Mouse (Mus musculus): ENCODE data around the gene Dnajc3. TPM values are rescaled to one million over a fixed set of nuclear protein-coding genes. Genes with fewer than 3 reads are reported as not detected.
A peak's percentile ranks its signal among the peaks of the same experiment; 100 is the strongest.
"Not testable (repeated sequence)": the region's sequence is repeated elsewhere in the genome, so short reads cannot be mapped to it uniquely, and the experiment has no call there.

Gene Dnajc3
- polyA plus RNA-seq, 1 experiment from 2014 or later, result 60.4 TPM

- ATAC-seq (ENCODE audit: borderline replicate concordance, extremely low read depth, low FRiP score, low TSS enrichment), result no peak
- no peaks in the 10 kb centered on the region for H3K4me1 ChIP-seq
- no peak overlapping the region for H3K4me3 ChIP-seq
- H3K9me3 ChIP-seq, result no peaks in the 10 kb centered on the region
- H3K27me3 ChIP-seq, result no peaks in the 10 kb centered on the region
- H3K36me3 ChIP-seq, result peaks cover 56% of the 10 kb centered on the region
- no peak overlapping the region for H3K27ac ChIP-seq
- no peak overlapping the region for H3K9ac ChIP-seq
- no peak overlapping the region for H3K4me2 ChIP-seq
- 84% methylated on average over 7 of the region's 7 CpGs for WGBS
These were observed 29.9 kb downstream of the Dnajc3 start for GRCm38 (mm10) chr14:118967646-118968045.

GRCm38 (mm10) chr14:118972268-118972667 lies 34.5 kb downstream of the Dnajc3 start:
- no peak overlapping the region for H3K27ac ChIP-seq
- no peaks in the 10 kb centered on the region for H3K9me3 ChIP-seq
- no peak overlapping the region for H3K4me2 ChIP-seq
- no peak overlapping the region for H3K9ac ChIP-seq
- no peak overlapping the region for H3K4me3 ChIP-seq
- H3K27me3 ChIP-seq, result no peaks in the 10 kb centered on the region
- no peak for ATAC-seq (ENCODE audit: borderline replicate concordance, extremely low read depth, low FRiP score, low TSS enrichment)
- no peaks in the 10 kb centered on the region for H3K4me1 ChIP-seq
- WGBS, result 90% methylated on average over 6 of the region's 6 CpGs
- H3K36me3 ChIP-seq, result peaks cover 85% of the 10 kb centered on the region

GRCm38 (mm10) chr14:118977136-118977816 lies 39.5 kb downstream of the Dnajc3 start:
- no peak overlapping the region for H3K9ac ChIP-seq
- no peaks in the 10 kb centered on the region for H3K27me3 ChIP-seq
- no peak overlapping the region for H3K27ac ChIP-seq
- no peak overlapping the region for H3K4me2 ChIP-seq
- H3K4me3 ChIP-seq, result no peak overlapping the region
- peaks cover 76% of the 10 kb centered on the region for H3K36me3 ChIP-seq
- WGBS, result 74% methylated on average over 8 of the region's 8 CpGs
- no peaks in the 10 kb centered on the region for H3K4me1 ChIP-seq
- H3K9me3 ChIP-seq, result no peaks in the 10 kb centered on the region
- no peak for ATAC-seq (ENCODE audit: borderline replicate concordance, extremely low read depth, low FRiP score, low TSS enrichment)

- WGBS, result 80% methylated on average over 7 of the region's 7 CpGs
- peaks cover 73% of the 10 kb centered on the region for H3K36me3 ChIP-seq
These were observed 42.0 kb downstream of the Dnajc3 start for GRCm38 (mm10) chr14:118979571-118980325.

GRCm38 (mm10) chr14:118980358-118980757 lies 42.6 kb downstream of the Dnajc3 start:
- Histone ChIP-seq H3K36me3 (peaks cover 71% of the 10 kb centered on the region), H3K27me3 (no peaks in the 10 kb centered on the region), H3K4me3 (no peak overlapping the region), H3K27ac (no peak overlapping the region), H3K4me1 (no peaks in the 10 kb centered on the region), H3K9ac (no peak overlapping the region), H3K4me2 (no peak overlapping the region), H3K9me3 (no peaks in the 10 kb centered on the region)
- WGBS, result 76% methylated on average over 5 of the region's 5 CpGs
- no peak for ATAC-seq (ENCODE audit: borderline replicate concordance, extremely low read depth, low FRiP score, low TSS enrichment)

More at GRCm38 (mm10) chr14:118979571-118980325, 42.0 kb downstream of the Dnajc3 start:
- Histone ChIP-seq H3K27me3 (no peaks in the 10 kb centered on the region), H3K4me2 (no peak overlapping the region), H3K4me3 (no peak overlapping the region), H3K4me1 (no peaks in the 10 kb centered on the region), H3K27ac (no peak overlapping the region), H3K9ac (no peak overlapping the region), H3K9me3 (no peaks in the 10 kb centered on the region)
- ATAC-seq (ENCODE audit: borderline replicate concordance, extremely low read depth, low FRiP score, low TSS enrichment), result no peak

- H3K9me3 ChIP-seq, result no peaks in the 10 kb centered on the region
- no peak for ATAC-seq (ENCODE audit: borderline replicate concordance, extremely low read depth, low FRiP score, low TSS enrichment)
- 75% methylated on average over 8 of the region's 8 CpGs for WGBS
- no peaks in the 10 kb centered on the region for H3K27me3 ChIP-seq
- H3K4me2 ChIP-seq, result no peak overlapping the region
- no peak overlapping the region for H3K4me3 ChIP-seq
- no peak overlapping the region for H3K27ac ChIP-seq
- H3K36me3 ChIP-seq, result peaks cover 71% of the 10 kb centered on the region
- no peaks in the 10 kb centered on the region for H3K4me1 ChIP-seq
- H3K9ac ChIP-seq, result no peak overlapping the region
These were observed 43.1 kb downstream of the Dnajc3 start for GRCm38 (mm10) chr14:118980890-118981289.

GRCm38 (mm10) chr14:118981711-118982428 lies 44.1 kb downstream of the Dnajc3 start:
- not testable (repeated sequence) for H3K9me3 ChIP-seq; H3K9ac ChIP-seq; H3K27ac ChIP-seq; H3K4me1 ChIP-seq; H3K27me3 ChIP-seq; H3K4me2 ChIP-seq; ATAC-seq (ENCODE audit: borderline replicate concordance, extremely low read depth, low FRiP score, low TSS enrichment); H3K4me3 ChIP-seq
- peaks cover 62% of the 10 kb centered on the region for H3K36me3 ChIP-seq
- 71% methylated on average over 5 of the region's 6 CpGs for WGBS

- H3K9me3 ChIP-seq; H3K4me1 ChIP-seq; H3K9ac ChIP-seq; H3K27me3 ChIP-seq; H3K4me2 ChIP-seq; ATAC-seq (ENCODE audit: borderline replicate concordance, extremely low read depth, low FRiP score, low TSS enrichment); H3K4me3 ChIP-seq: not testable (repeated sequence)
- 65% methylated on average over 8 of the region's 11 CpGs for WGBS
- peaks cover 55% of the 10 kb centered on the region for H3K36me3 ChIP-seq
- peak overlapping the region; percentile 6; the same call in 1 of the 2 replicates for H3K27ac ChIP-seq
These were observed 44.8 kb downstream of the Dnajc3 start for GRCm38 (mm10) chr14:118982429-118983045.

GRCm38 (mm10) chr14:118983396-118983795 lies 45.6 kb downstream of the Dnajc3 start:
- Histone ChIP-seq H3K4me2 (no peak overlapping the region), H3K9ac (no peak overlapping the region), H3K36me3 (peaks cover 47% of the 10 kb centered on the region), H3K27me3 (no peaks in the 10 kb centered on the region), H3K4me1 (no peaks in the 10 kb centered on the region), H3K4me3 (no peak overlapping the region), H3K27ac (no peak overlapping the region), H3K9me3 (no peaks in the 10 kb centered on the region)
- no peak for ATAC-seq (ENCODE audit: borderline replicate concordance, extremely low read depth, low FRiP score, low TSS enrichment)

GRCm38 (mm10) chr14:118984161-118984560 lies 46.4 kb downstream of the Dnajc3 start:
- no peaks in the 10 kb centered on the region for H3K4me1 ChIP-seq
- no peak overlapping the region for H3K9ac ChIP-seq
- WGBS, result 81% methylated on average over 4 of the region's 4 CpGs
- no peak overlapping the region for H3K4me3 ChIP-seq
- H3K4me2 ChIP-seq, result no peak overlapping the region
- no peak for ATAC-seq (ENCODE audit: borderline replicate concordance, extremely low read depth, low FRiP score, low TSS enrichment)
- peaks cover 41% of the 10 kb centered on the region for H3K36me3 ChIP-seq
- H3K27ac ChIP-seq, result no peak overlapping the region
- no peaks in the 10 kb centered on the region for H3K9me3 ChIP-seq
- no peaks in the 10 kb centered on the region for H3K27me3 ChIP-seq

GRCm38 (mm10) chr14:118986653-118987522 lies 49.1 kb downstream of the Dnajc3 start:
- Histone ChIP-seq H3K4me3 (no peak overlapping the region), H3K4me2 (no peak overlapping the region), H3K27me3 (no peaks in the 10 kb centered on the region), H3K9ac (no peak overlapping the region), H3K4me1 (no peaks in the 10 kb centered on the region), H3K36me3 (peaks cover 24% of the 10 kb centered on the region; the same call in 1 of the 2 replicates), H3K27ac (no peak overlapping the region), H3K9me3 (no peaks in the 10 kb centered on the region)
- 42% methylated on average over 16 of the region's 16 CpGs for WGBS
- no peak for ATAC-seq (ENCODE audit: borderline replicate concordance, extremely low read depth, low FRiP score, low TSS enrichment)

All from lung, embryonic 15.5 days (tissue).